Mouse (Mus musculus) layer of hippocampus, postnatal 25 days (tissue): ENCODE measurements around the gene AI593442. TPM values are rescaled to one million over a fixed set of nuclear protein-coding genes. Genes with fewer than 3 reads are reported as not detected.

ENCODE experiments used
- DNase-seq, 2 experiments: peaks; one replicate each; pipeline ENCODE4 v3.0.0; 2022; ENCODE audit warnings: mixed read lengths in 2 of 2, low spot score in 1 of 2; ENCODE audit errors: extremely low spot score in 1 of 2
- total RNA-seq, 2 experiments: library from RNA; stranded (reverse); gene quantifications; 2 replicates each; pipeline ENCODE4 v1.2.3; 2021

The AI593442 gene
- 100 to 1,000 TPM; 116 to 137 TPM for total RNA-seq

DNA sequence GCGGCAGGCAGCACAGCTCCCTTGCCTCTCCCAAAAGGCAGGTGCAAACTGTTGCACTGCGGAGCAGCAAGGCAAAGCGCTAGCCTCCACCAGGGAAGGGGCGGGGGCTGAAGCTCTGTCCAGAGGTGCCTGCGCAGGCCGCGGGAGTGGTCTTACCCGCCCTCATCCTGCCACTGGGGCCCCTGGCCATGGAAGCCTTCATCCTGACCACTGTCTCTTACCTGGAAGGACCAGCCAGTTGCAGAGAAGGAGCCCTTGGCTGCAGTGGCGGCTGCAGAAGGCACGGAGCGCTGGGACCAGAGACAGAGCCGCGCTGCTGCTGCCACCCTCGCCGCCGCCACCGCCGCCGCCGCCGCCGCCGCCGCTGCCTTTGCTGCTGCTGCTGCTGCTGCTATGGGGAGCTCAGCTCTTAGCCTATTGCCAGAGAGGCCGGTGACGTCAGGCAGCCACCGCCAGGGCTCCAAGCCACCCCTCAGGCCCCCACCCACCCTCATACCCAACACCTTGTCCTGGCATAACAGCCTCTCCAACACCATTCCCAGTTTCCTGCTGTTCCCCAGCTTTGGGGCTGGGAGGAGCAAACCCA lies at the start of gene AI593442:
Gene AI593442, minus strand, starts transcription at position 419 of the 586 bp plus-strand sequence.
- DNase-seq: peak; percentile 51 to 68

DNA sequence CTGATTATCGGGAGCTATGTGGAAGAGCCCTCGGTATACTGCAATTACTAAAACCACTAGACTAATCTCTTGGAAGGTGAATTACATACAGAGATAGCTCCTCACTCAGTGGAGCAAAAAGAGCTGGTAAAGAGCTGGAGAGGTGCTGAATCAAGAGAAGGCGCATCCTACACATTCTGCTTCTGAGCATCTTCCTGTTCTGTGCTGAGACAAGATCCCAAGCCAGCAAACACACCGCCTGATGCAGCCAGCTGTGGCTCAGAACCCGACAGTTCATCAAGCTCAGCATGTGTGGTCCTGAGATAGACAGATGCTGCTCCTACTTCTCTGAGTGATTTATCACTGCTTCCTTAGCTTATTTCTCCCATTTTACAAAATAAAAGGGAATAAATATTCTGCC lies 49.2 kb upstream of the AI593442 start:
- DNase-seq: no peak

DNA sequence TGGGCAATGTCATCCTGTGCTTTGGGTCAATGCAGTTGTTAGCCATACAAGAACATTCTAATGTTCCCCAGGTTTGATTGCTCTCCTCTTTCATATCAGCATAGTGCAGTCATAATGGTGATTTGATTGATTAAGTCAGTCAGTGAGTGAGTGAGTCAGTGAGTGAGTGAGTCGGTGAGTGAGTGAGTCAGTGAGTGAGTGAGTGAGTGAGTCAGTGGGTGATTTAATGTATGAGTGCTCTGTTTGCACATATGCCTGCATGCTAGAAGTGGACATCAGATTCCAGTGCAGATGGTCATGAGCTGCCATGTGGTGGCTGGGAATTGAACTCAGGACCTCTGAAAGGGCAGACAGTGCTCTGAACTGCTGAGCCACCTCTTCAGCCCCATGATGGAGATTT lies 43.0 kb upstream of the AI593442 start:
- DNase-seq: no peak

- DNase-seq: no peak
Measured at GRCm38 (mm10) chr9:52719562-52719961, 40.0 kb upstream of the AI593442 start.

- DNase-seq: peak in 1 of 2 experiments; percentile 8
Measured at GRCm38 (mm10) chr9:52680036-52680435, 456 bp upstream of the AI593442 start.

DNA sequence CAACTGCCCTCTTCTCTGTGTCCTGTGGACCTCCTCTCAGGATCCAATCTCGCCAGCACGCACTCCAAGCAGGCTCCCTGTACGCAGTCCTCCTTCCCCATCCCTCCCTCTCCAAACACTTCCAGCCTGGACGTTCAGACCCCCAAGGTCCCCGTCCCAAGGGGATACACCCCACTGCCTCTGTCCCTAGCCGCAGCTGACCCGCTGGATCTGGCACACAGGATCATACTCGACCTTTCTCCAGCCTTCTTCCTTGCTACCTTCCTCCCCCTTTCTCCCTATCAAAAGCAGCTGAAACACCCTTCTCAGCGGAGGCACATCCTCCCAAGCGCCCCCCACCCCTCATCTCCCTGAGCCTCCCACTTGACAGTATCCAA lies 753 bp downstream of the AI593442 start:
- peak in 1 of 2 experiments; percentile 31 for DNase-seq

GRCm38 (mm10) chr9:52678179-52678838 lies 1.3 kb downstream of the AI593442 start:
- DNase-seq: peak; percentile 28 to 34

GRCm38 (mm10) chr9:52676587-52676986 lies 3.0 kb downstream of the AI593442 start:
- no peak for DNase-seq

GRCm38 (mm10) chr9:52675937-52676336 lies 3.6 kb downstream of the AI593442 start:
- no peak for DNase-seq

DNA sequence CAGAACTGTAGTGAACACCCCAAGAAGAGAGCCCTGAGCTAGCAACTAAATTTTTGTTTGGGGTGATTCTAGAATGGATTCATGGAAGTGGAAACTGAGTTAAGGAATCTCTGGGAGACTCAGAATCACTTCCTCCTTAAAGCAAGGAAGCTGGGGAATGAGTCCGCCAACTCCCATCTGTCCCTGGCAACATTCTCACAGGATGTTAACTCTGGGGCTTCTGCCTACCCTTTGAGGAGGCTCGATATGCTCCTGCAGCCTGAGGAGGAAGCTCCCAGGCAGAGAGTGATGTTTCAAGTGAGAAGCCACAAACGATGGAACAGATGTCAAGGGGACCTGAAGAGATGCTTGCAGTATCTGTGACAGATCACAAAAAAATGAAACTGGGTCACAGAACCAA lies 18.2 kb downstream of the AI593442 start:
- DNase-seq: no peak

- no peak for DNase-seq
Measured at GRCm38 (mm10) chr9:52650341-52650951, 29.1 kb downstream of the AI593442 start.

GRCm38 (mm10) chr9:52645312-52645711 lies 34.3 kb downstream of the AI593442 start:
- DNase-seq: no peak

- DNase-seq: no peak
Measured at GRCm38 (mm10) chr9:52644626-52645025, 35.0 kb downstream of the AI593442 start.

DNA sequence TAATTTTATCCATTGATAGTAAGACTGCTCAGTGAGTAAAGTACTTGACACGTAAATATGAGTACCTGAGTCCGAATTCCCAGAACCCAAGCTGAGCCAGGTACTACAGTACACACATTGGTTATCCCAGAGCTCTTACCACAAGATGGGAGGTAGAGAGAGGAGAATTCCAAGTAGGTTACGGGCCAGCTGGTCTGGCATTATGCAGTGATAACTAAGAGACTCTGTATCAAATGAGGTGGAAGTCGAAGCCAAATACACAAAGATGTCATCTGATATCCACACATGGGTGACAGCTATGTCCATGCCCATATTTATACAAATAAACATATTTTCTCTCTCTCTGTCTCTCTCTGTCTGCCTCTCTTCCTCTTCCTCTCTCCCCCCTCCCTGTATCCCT lies 35.4 kb downstream of the AI593442 start:
- no peak for DNase-seq

DNA sequence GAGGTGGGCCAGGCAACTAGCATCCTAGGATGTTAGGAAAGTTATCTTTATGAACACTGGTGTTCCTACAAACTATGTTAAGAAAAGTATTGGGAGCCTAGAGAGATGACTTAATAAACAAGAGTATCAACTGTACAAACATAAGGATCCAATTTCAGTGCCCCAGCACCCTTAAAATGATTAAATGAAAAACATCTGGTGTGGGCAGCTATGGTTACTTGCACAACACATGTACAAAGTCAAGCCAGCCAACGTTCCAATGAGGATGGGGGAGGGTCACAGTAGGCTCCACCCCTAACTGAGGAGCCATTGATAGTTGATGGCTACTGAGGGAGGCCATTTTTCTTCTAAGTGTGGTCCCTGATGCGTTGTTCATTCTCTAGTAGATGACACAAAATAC lies 43.6 kb downstream of the AI593442 start:
- DNase-seq: no peak

- DNase-seq: no peak
Measured at GRCm38 (mm10) chr9:52623926-52624325, 55.7 kb downstream of the AI593442 start.
